Mouse (Mus musculus): ENCODE results near the gene Mapk8ip2.
"Not testable (repeated sequence)": the region's sequence is repeated elsewhere in the genome, so short reads cannot be mapped to it uniquely, and the experiment has no call there.

Gene Mapk8ip2

DNA sequence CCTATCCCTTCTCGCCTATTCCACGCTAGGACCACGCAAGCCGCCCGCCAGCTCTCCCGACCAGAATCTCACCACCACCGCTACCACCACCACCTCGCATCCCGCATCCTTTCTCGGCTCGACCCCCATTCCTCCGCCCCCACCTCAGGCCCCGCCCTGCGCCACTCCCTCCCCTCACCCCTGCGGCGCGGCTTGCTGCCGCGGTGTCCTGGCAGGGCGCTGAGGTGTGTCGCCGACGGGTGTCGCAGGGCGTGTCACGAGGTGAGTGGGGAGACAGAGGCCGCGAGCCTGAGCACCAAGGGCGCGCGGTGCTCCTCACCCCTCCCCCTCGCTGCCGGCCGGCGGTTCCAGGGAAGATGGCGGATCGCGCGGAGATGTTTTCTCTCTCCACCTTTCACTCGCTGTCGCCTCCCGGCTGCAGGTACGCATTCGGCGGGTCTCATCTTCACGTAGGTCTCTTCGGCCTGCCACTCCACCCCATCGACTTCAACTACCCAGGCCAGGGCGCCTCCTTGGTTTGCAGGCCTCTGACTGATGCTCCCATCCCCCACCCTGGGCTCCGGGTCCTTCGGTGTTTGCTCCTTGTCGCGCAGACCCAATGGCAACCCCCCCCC lies at the start of gene Mapk8ip2:
Mapk8ip2 (plus strand) TSS at position 49 of the 614 bp plus-strand sequence.
- DNase-seq (ENCODE audit: low read depth, low spot score), result no peak

DNA sequence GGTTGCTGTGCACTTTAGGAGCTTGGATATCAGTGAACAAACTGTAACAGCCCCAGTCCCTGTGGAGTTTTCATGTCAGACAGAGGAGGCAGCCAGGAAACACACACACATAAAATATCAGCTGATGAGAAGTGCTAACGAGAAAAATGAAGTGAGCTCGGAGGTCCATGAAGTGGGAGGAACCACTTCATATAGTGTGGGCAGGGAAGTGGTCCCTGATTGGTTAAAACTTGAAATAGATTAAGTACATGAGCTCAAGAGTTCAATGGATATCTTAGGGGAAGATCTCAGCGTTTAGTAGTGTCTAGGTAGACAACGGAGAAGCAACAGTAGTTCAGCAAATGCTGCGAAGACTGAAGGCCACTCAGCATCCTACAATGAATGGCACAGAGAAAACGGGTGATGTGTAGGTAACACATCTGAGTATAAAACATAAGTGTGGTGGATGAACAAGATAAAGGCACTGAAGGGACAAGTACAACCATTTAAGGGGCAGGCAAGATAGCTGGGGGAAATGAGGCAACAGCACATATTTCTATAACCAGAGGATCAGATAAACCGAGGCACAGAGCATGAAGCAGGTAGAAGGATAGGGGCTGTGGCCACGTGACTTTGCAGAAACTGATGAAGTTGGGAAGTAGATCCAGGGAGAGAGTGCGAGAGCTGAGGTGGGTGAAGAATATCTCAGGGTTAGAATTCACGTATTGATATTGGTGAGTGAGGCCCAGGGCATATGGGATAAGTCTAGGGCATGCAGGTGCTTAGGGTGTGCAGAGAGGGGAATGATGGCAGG lies 48.7 kb upstream of the Mapk8ip2 start:
- no peak for DNase-seq (ENCODE audit: low read depth, low spot score)

DNA sequence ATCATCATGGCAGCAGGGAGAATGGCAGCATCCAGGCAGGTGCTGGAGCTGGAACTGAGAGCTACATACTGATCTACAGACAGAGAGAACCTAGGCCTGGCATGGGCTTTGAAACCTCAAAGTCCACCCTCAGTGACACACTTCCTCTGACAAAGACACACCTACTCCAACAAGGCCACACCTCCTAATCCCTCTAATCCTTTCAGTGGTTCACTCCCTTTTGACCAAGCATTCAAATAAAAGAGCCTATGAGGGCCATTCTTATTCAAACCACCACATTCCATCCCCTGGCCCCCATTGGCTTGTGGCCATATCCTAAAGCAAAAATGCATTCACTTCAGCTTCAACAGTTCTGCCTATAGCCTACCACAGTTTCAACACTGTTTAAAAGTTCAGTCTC lies 47.0 kb upstream of the Mapk8ip2 start:
- no peak for DNase-seq (ENCODE audit: low read depth, low spot score)

DNA sequence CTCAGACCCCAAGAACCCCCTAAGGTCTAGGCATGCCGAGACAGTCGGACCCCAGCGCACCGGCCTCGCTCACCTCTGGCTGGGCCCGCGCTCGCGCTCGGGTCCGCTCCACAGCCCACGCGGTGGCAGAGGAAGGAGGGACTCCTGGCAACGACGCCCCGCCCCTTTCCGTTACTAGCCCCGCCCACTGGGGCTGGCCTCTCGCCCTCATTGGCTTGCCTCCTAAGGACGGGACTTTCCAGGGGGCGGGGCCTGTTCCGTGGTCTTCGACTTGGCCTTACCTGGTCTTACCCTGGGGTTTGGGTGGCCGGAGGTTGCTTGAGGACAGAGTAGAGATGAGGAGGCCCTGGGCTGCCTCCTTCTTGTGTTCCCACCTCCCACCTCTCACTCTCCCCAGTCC lies 43.6 kb upstream of the Mapk8ip2 start, which contains the start of gene Syce3:
Syce3 (minus strand) TSS at position 386 of the 400 bp plus-strand sequence.
- DNase-seq (ENCODE audit: low read depth, low spot score), result no peak

DNA sequence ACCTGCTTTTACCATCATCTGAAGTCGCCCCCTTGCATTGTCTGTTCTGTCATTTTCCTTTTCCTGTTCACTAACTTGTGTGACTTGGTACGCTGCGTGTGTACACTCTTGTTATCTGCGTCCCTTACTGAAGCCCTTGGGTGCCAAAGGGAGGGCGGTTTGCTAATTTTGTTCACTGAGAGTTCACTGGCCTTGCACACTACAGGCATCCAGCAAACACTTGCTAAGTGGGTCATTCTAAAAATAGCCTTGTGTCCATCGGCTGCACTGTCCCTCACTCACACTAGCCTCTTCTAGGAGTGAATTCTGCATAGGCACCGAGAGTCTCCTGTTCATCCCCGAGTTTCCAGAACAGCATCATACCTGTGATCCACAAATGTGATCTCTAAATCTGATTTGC lies 38.4 kb upstream of the Mapk8ip2 start:
- no peak for DNase-seq (ENCODE audit: low read depth, low spot score)

DNA sequence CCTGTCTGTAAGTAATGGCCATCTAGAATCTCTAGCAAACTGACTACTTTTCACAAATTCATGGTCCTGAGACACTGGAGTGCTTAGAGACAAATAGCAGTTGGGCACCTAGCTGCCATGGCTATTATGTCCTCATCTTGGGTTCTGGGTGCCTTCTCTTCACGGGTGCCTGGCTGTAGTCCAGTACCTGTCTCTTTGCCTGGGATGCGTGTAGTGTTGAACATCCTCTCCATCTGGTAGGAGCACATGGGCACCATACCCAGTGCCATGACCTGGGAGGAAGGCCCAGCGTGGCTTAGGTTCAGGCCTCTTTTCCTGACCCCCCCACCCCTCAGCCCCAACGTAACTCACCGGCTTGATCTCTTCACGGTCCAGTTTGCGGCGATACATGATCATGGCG lies 31.8 kb upstream of the Mapk8ip2 start:
- DNase-seq (ENCODE audit: low read depth, low spot score), result no peak

DNA sequence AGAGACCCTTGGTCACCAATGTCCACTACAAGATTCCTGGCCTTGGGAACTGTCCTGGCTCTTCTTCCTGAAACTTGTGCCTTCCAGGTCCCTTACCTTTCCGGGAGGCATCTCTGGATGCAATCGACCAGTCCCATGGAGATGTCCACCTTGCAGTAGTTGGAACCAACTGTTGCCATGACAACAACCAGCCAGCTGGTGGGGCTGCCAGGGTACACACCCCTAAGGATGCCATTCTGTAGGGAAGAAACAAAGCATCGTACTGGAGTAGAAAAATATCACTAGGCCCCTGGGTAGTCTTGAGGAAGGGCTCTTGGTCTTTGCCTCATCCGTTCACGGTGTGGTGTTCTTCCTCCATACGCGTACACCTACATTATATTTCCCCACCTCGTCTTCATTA lies 29.1 kb upstream of the Mapk8ip2 start:
- DNase-seq (ENCODE audit: low read depth, low spot score), result no peak

DNA sequence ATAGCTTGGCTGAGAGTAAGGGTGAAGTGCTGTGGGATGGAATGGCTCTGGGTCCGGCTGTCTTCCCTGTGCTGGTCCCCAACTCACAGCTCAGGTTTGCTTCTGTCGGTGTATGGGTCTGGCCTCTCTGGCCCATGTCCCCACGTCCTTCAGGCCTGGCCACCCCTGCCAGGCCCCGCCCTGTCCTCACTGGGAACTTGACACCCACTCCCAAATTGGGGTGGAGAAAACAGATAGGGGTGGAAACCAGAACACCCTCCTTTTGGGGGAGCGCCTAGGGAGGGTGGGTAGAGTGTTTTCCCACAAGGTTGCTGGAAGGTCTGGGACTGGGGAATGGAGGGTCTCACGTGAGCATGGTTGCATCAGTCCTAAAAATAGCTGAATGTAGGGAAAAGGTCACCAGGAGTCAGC lies 28.0 kb upstream of the Mapk8ip2 start, which contains the start of gene Cpt1b:
Cpt1b (minus strand) TSS at position 153 of the 411 bp plus-strand sequence.
- no peak for DNase-seq (ENCODE audit: low read depth, low spot score)

DNA sequence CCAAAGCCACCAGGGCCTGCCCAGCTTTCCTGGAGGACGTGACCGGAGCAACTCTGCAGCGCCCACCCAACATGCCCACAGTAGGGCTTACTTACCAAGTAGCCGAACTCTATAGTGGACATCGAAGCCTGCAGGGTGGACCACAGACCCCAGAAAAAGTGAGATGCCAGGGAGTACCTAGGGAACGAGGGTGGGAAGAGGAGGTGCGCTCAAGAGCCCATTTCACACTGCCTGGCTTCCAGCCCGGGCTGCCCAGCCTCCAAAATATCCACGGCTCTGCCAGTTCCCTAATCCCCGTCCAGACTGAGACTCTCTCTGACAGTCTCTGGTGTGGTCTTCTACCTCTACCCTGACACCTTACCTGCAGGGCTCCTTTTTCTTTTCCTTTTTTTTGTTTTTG lies 27.0 kb upstream of the Mapk8ip2 start:
- no peak for DNase-seq (ENCODE audit: low read depth, low spot score)

DNA sequence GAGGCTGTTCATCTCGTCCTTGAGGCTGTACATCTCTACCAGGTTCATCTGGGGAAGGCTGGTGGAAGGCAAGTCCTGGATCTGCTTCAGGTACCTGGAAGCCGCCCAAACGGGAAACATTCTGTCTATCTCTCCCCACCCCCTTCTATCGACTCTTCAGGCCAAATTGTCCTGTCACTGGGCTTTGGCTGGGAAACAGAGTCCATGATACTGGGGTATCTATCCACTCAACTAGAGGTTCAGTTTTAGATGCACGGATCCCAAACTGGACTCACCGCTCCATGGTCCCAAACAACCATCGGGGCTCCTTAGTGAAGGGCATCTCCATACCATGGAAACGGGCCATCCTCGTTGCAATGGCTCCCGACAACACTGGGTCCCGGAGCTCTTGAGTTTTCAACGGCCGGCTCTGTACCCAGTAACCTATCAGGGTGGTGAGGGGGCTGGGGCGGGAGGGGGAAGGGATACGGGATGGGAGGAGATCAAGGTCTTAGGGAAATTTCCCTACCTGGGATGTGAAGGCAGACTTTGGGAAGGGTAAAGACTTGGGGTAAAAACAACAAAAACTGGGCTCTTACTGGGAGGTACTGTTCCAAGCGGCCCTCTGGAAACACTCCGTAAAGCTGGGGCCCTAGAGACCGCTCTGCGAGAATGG lies 25.4 kb upstream of the Mapk8ip2 start:
- DNase-seq (ENCODE audit: low read depth, low spot score), result no peak

DNA sequence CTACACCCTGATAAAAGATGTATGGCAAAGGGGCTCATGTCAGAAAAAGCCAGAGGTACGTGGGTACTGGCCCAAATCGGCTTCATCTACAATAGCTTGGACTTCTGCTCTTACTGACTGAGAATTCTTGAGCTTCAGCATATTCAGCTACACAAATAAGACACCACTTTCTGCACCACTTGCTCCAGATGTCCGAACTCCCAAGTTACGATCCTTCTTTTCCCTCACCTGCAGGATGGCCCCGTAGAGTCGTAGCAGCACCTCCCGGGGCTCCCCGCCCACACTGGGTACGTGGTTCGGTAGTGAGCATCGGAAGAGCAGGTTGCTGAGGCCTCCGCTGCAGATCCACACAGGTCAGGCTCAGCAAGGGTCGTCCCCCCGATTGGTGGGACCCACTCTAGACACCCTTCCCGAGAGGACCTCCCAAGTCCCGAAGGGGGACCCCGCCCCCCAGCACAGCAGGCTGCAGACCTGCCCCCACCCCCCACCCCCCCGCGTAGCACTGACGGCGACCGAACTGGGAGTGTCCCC lies 24.8 kb upstream of the Mapk8ip2 start:
- peak; percentile 17 for DNase-seq (ENCODE audit: low read depth, low spot score)

DNA sequence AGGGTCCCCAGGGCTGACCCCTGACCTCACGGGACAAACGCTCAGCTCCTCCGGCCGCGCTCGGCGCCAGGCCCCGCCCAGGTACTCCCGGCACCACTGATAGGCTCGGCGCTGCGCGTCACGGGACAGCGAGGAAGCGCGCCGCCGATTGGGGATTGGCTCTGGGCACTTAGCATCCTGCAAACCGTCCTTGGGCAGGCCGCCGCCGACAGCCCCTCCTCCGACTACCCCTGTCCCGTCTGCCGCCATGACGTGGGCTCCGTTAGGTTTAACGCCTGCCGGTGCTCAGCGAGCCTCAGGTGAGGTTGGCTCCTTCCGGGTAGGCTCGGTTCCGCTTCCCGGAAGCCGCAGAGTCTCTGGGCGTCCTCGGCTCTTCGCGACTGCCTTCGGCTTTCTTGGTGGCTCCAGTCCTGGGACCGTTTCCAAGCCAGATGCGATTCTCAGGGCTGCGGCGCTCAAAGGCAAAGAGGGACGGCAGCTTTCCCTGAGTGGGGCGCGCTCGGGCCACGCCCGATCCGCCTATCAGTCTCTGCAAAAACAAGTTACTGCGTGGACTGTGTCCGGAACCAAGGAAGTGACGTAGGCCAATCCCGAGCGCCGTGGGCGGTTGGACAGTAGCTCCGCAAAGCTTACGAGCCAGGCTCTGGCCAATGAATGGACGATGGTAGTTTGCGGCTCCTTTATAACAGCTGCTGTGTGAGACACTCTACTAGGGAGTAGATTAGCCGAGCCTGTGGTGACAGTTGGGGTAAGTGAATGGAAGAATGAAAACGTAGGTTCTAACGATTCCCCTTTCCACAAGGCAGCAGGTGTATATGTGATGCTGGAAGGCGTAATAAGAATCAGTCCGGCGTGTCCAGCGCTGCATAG lies 24.1 kb upstream of the Mapk8ip2 start, which contains the start of the genes C730034F03Rik, Gm44502 and Chkb:
C730034F03Rik (plus strand) TSS at position 238 of the 870 bp plus-strand sequence.
Gm44502 (minus strand) TSS at position 345 of the 870 bp plus-strand sequence.
Chkb (minus strand) TSS at position 557 of the 870 bp plus-strand sequence.
- peak; percentile 97 for DNase-seq (ENCODE audit: low read depth, low spot score)

DNA sequence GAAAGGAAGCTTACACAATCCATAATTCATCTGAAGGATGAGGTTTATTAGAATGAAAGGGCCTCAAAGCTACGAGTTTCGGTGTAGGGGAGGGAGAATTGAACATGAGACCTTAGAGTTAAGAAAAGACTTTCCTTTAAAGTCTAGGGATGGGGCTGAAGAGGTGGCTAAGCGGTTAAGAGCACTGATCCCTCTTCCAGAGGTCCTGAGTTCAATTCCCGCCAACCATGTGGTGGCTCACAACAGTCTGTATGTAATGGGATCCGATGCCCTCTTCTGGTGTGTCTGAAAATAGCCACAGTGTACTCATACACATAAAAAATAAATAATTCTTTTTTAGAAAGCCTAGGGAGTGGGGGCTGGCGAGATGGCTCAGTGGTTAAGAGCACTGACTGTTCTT lies 23.4 kb upstream of the Mapk8ip2 start:
- DNase-seq (ENCODE audit: low read depth, low spot score), result peak; percentile 42

DNA sequence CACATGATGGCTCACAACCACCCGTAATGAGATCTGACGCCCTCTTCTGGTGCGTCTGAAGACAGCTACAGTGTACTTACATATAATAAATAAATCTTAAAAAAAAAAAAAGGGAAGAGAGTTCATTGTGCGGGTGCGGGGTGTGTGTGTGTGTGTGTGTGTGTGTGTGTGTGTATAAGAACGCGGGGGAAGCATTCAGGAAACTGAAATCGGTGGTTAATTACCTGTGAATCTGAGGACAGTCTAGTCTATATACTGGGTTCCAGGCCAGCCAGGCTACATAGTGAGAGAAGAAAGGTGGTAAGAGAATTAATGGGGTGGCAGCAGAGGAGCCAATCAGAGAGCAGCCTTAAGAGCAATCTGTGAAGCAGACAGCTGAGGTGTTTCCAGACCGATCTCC lies 22.9 kb upstream of the Mapk8ip2 start:
- DNase-seq (ENCODE audit: low read depth, low spot score), result not testable (repeated sequence)

DNA sequence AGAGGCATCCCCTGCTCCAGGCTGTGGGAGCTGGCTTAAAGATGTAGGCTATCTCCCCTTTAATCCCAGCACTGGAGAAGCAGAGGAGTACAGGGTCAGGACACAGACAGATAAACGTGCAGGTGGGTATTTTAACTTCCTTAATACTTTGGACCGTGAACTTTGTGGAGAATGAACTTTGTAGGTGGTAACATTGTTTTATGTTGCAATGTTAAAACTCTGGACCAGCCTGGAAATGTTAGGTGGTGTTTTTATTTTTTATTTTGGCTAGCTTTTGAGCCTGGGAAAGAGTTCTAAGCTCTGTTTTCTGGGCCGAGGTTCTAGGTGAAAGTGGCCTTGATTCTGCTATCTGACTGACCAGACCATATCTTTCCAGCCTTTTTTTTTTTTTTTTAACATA lies 22.4 kb upstream of the Mapk8ip2 start:
- no peak for DNase-seq (ENCODE audit: low read depth, low spot score)

DNA sequence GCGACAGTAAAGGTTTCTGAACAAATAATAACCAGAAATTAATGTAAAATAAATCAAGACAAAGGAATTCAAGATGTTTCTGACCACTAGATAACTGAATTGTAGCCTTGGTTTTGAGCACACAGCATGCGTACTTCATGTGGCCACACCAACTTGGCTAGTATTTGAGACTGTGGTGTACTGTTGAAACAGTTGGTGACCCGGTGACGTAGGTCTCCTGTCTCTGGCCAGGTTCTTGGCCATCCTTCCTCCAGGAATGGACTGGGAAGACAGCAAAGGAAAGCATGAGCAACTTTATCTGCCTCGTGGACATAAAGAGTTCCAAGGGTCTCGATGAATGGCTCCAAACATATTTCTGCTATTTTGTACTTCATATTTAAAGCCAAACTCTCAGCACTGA lies 21.9 kb upstream of the Mapk8ip2 start:
- DNase-seq (ENCODE audit: low read depth, low spot score), result no peak

DNA sequence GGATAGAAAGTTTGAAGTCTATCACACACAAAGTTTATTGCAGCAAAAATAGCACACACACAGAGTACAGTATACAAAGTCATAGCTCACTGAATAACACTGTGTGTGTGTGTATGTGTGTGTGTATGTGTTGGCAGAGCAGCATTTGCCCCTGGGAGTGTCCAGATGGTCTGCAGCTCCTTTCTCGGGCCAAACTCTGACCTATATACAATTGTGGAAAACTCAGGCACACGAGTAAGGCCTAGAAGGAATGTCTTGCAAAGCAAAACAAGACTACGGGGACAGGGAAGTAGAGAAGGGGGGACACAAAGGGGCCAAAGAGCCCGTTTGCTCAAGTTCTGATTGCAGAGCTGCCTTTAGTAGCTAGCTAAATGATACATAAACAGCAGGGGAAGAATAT lies 20.8 kb upstream of the Mapk8ip2 start:
- DNase-seq (ENCODE audit: low read depth, low spot score), result no peak

DNA sequence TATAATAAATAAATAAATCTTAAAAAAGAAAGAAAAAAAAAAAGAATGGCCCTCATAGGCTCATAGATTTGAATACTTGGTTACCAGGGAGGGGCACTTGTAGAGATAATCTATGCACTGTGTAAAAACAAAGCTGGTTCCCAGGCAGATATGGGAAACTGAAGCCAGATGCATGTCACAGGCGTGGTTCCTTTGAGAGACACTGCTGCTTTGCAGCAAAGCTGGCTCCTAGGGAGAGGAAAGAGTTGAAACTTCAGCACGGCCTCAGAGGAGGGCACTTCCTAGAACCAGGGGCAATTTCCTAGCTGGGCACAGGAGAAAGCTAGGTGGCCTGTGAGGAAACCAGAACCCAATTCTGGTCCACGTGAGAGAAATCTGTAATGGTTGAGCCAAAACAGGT lies 19.6 kb upstream of the Mapk8ip2 start:
- DNase-seq (ENCODE audit: low read depth, low spot score), result no peak

DNA sequence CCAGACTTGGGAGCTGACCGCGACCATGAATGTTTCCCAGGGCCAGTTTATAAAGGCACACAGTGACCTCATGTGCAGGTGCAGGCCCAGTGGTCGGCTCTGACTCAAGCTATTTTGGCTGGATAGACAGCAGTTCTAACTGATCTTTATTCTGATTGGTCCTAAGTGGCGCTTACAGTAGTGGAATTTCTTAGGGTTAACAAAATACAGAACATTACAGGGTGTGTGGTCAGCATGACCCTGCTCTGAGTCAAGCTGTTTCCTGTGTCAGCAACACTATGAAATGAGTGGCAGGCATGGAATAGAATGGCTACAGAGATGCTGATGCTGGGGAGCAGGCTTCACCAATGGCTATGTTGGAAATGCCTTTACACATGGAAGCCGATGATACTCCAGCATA lies 17.8 kb upstream of the Mapk8ip2 start:
- peak; percentile 23 for DNase-seq (ENCODE audit: low read depth, low spot score)

DNA sequence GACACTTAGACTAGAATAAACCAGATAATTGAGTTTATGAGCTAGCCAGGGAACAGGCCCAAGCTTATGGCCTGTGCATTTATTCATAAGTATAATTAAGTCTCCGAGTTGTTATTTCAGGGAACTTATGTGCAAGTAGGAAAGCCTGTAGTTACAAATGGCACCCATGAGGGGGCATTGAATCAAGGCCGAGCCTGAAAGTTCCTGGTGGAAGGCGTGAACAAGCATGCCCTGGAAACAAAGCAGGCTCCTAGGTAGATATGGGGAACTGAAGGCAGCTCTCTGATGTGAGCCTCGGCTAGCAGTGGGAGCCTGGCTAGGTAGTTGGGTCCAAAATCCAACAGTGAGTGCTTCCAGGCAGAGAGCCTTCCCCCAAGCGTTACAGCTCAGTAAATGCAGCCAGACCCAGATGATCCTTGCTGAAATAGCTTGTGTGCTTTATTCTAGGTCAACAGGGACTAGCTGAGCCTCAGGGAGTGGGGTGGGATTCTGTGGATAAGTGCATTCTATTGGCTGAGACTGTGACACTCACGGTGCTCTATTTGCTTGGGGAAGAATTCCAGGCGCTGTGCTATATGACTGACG lies 11.1 kb upstream of the Mapk8ip2 start:
- peak; percentile 4 for DNase-seq (ENCODE audit: low read depth, low spot score)
